Mouse (Mus musculus): Measurements from ENCODE around the gene Scmh1. TPM values are rescaled to one million over a fixed set of nuclear protein-coding genes. Genes with fewer than 3 reads are reported as not detected.

Gene Scmh1
- total and polyA plus RNA-seq, 3 experiments = 6.0 to 66.8 TPM; not detected in 1

DNA sequence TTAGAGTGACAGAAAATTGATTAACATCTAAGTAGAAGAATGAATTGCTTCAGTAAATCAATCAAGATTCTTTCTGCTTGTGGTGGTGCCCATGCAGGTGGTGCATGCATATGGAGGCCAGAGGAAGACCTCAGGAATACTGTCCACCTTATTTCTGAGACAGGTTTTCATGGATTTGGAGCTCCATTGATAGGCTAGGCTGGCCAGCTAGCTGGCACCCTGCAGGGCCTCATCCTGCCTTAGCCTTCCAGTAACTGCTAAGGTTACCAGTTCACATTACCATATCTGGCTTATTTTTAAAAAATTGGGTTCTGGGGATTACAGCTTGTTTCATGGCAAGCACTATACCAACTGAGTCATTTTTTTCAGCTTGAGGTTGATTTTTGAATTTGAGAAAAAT lies 15.1 kb downstream of the Scmh1 start:
- no peaks in the 10 kb centered on the region for H3K4me1 ChIP-seq (ENCODE audit: control insufficient read depth in 1 of 2, insufficient read depth in 2 of 2, low read length in 2 of 2)

DNA sequence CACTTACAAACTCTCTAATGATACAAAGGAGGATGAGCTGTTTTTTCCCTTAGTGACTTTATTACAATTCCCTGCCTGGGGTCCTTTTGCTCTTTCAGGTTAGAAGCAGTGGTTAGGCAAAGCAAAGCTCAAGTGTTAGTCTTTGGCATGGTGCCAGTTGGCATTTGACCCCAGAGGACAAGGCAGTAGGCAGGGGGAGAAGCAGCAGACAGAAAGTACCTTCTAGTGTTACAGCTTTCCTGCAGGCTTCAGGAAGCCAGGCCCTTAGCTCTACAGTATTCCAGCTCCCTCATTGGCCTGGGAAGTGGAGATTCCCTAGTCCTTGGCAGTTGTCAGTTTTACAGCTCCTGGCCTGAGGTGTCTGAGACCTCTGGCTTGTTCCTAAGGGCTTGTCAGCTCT lies 15.6 kb downstream of the Scmh1 start:
- Histone ChIP-seq H3K36me3 (ENCODE audit: control insufficient read depth in 1 of 2, insufficient read depth in 2 of 2, low read length in 2 of 2) (no peaks in the 10 kb centered on the region), H3K79me2 (ENCODE audit: control insufficient read depth, insufficient read depth, low read length, poor library complexity) (peaks cover 6% of the 10 kb centered on the region; the same call in 1 of the 2 replicates), H3K27ac (ENCODE audit: control insufficient read depth, low read depth, low read length) (no peak overlapping the region), H3K9me3 (replicated peaks; ENCODE audit: insufficient read depth, low read length) (no peaks in the 10 kb centered on the region), H3K4me3 (ENCODE audit: control insufficient read depth in 1 of 2, insufficient read depth in 1 of 2, low read depth in 2 of 2, low read length in 2 of 2) (no peak overlapping the region), H3K4me1 (ENCODE audit: control insufficient read depth in 1 of 2, insufficient read depth in 2 of 2, low read length in 2 of 2) (no peaks in the 10 kb centered on the region), H3K27me3 (ENCODE audit: control insufficient read depth in 1 of 2, insufficient read depth in 2 of 2, low read length in 2 of 2) (no peaks in the 10 kb centered on the region), H3K9ac (ENCODE audit: control insufficient read depth, low read depth, low read length, poor library complexity, severe bottlenecking) (no peak overlapping the region)
- DNase-seq (ENCODE audit: low read depth, low spot score) = no peak
- TF ChIP-seq E2F4 (IDR thresholded peaks at IDR 0.05; ENCODE audit: borderline replicate concordance, low read depth, low read length) = no peak

More for the DNA sequence above, 15.1 kb downstream of the Scmh1 start:
- TF ChIP-seq TCF12 (IDR thresholded peaks at IDR 0.05; ENCODE audit: low read depth, low read length) = no peak
- H3K9me3 ChIP-seq (replicated peaks; ENCODE audit: insufficient read depth, low read length) = no peaks in the 10 kb centered on the region
- H3K27me3 ChIP-seq (ENCODE audit: control insufficient read depth in 1 of 2, insufficient read depth in 2 of 2, low read length in 2 of 2) = no peaks in the 10 kb centered on the region
- no peaks in the 10 kb centered on the region for H3K36me3 ChIP-seq (ENCODE audit: control insufficient read depth in 1 of 2, insufficient read depth in 2 of 2, low read length in 2 of 2)
- H3K9ac ChIP-seq (ENCODE audit: control insufficient read depth, low read depth, low read length, poor library complexity, severe bottlenecking) = no peak overlapping the region
- peaks cover 6% of the 10 kb centered on the region; the same call in 1 of the 2 replicates for H3K79me2 ChIP-seq (ENCODE audit: control insufficient read depth, insufficient read depth, low read length, poor library complexity)
- H3K27ac ChIP-seq (ENCODE audit: control insufficient read depth, low read depth, low read length) = no peak overlapping the region
- H3K4me3 ChIP-seq (ENCODE audit: control insufficient read depth in 1 of 2, insufficient read depth in 1 of 2, low read depth in 2 of 2, low read length in 2 of 2) = no peak overlapping the region
- no peak for DNase-seq (ENCODE audit: low read depth, low spot score)

- H3K4me1 ChIP-seq (ENCODE audit: control insufficient read depth in 1 of 2, insufficient read depth in 2 of 2, low read length in 2 of 2) = no peaks in the 10 kb centered on the region; a peak in 1 of 4 replicates
- TF ChIP-seq SIN3A (IDR thresholded peaks at IDR 0.05; ENCODE audit: low read length) (no peak), TBP (IDR thresholded peaks at IDR 0.05; ENCODE audit: low read depth, low read length) (no peak), JUND (IDR thresholded peaks at IDR 0.05; ENCODE audit: low read depth, low read length) (no peak), NELFE (IDR thresholded peaks at IDR 0.05; ENCODE audit: low read depth, low read length) (no peak), RCOR1 (IDR thresholded peaks at IDR 0.05; ENCODE audit: low read depth, low read length) (no peak), CHD2 (IDR thresholded peaks at IDR 0.05; ENCODE audit: low read length) (no peak), HCFC1 (IDR thresholded peaks at IDR 0.05; ENCODE audit: low read depth, low read length) (no peak), USF1 (IDR thresholded peaks at IDR 0.05; ENCODE audit: low read depth, low read length) (no peak), ETS1 (IDR thresholded peaks at IDR 0.05; ENCODE audit: low read depth, low read length) (no peak), POLR2AphosphoS5 (IDR thresholded peaks at IDR 0.05; ENCODE audit: borderline replicate concordance, low read depth, low read length) (no peak), TAL1 (IDR thresholded peaks at IDR 0.05; ENCODE audit: low read length) (no peak), EP300 (IDR thresholded peaks at IDR 0.05; ENCODE audit: low read depth in 1 of 2, low read length in 2 of 2) (no peak), SMC3 (IDR thresholded peaks at IDR 0.05; ENCODE audit: low read depth, low read length) (no peak)
- H3K36me3 ChIP-seq (ENCODE audit: control insufficient read depth in 1 of 2, insufficient read depth in 2 of 2, low read length in 2 of 2) = peaks cover 0 to 2% of the 10 kb centered on the region in 2 experiments; a peak in 1 of 4 replicates
- H3K27ac ChIP-seq (ENCODE audit: control insufficient read depth, low read depth, low read length) = no peak overlapping the region
- peaks cover 3% of the 10 kb centered on the region; the same call in 1 of the 2 replicates for H3K79me2 ChIP-seq (ENCODE audit: control insufficient read depth, insufficient read depth, low read length, poor library complexity)
- H3K9me3 ChIP-seq (replicated peaks; ENCODE audit: insufficient read depth, low read length) = no peaks in the 10 kb centered on the region
- no peak for DNase-seq (ENCODE audit: low read depth, low spot score)
- H3K9ac ChIP-seq (ENCODE audit: control insufficient read depth, low read depth, low read length, poor library complexity, severe bottlenecking) = no peak overlapping the region
- H3K27me3 ChIP-seq (ENCODE audit: control insufficient read depth in 1 of 2, insufficient read depth in 2 of 2, low read length in 2 of 2) = no peaks in the 10 kb centered on the region
- no peak overlapping the region for H3K4me3 ChIP-seq (ENCODE audit: control insufficient read depth in 1 of 2, insufficient read depth in 1 of 2, low read depth in 2 of 2, low read length in 2 of 2)
These were observed 25.5 kb downstream of the Scmh1 start for GRCm38 (mm10) chr4:120430601-120431000.

Data from MEL (cell line).